Mouse (Mus musculus): ENCODE measurements around the gene Stpg1.

DNA sequence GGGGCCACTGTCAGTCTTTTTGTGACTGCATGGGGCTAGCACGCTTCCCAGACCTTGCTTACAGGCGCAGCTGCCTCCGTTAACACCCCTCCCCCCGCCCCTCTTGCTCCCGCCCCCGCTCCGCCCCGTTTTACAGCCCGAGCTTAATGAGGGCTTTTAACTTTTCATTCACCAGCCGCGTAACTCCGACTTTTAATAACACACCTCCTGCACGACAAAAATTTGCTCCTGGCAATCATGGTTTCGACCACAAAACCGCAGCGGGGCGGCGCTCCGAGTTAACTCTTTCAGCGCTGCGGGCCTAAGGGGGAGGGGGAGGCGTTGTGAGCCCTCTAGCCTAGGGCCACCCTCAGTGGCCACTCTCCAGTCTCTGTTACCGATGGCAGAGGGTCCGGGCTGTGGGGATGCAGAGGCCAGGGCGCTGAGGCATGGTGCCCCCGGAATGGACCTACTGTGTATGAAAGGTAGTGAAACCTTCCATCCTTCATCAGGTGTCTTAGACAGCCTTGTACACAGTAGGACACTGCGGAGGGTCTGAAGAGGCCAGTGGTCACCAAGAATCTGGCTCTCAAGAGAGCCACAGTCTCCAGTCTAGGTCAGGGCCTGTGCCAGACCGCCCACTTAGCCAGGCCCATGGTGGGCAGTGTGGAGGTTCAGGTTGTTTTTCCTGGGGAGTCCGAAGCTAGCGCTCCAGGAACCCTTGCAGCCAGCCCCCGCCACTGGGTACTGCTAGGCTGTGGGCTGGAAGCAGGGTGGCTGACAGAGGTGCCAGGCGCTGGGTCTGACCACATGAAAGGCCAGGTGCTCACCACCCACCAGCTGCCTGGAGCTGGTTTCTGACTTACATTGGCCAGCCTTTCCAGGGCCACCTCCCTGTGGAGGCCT, 75.8 kb downstream of the Stpg1 start:
- TF ChIP-seq CTCF (conservative IDR thresholded peaks at IDR 0.05; ENCODE audit: low read length) (no peak), POU5F1 (IDR thresholded peaks at IDR 0.05; ENCODE audit: borderline replicate concordance, low read length) (no peak)
